ENCODE assay signal across 7 mouse cellular contexts in genomic region chr10:59949783-59950605, GRCm38 (mm10). TPM values are rescaled to one million over a fixed set of nuclear protein-coding genes. Genes with fewer than 3 reads are reported as not detected.
DNase-seq lines count a peak whose midpoint lies in the region; ATAC-seq lines count a peak whose summit lies in the region.

No protein-coding gene starts in this region.

- no peak for ATAC-seq in embryonic facial prominence, embryonic 15.5 days (ENCODE audit: insufficient number of reproducible peaks, low FRiP score, low TSS enrichment, low read depth)
- no peak for ATAC-seq in intestine, embryonic 15.5 days
- ATAC-seq in neural tube, embryonic 12.5 days (ENCODE audit: low FRiP score, low read depth) = no peak

- H3K4me2 ChIP-seq in embryonic facial prominence, embryonic 15.5 days (replicated peaks) = peak overlapping the region; percentile 88
- H3K4me2 ChIP-seq in intestine, embryonic 15.5 days (replicated peaks) = peak overlapping the region; percentile 84
- peak overlapping the region; percentile 90 for H3K4me2 ChIP-seq in neural tube, embryonic 12.5 days (replicated peaks)

- 27% methylated on average over 15 of the region's 15 CpGs for WGBS in embryonic facial prominence, embryonic 15.5 days
- 35% methylated on average over 15 of the region's 15 CpGs for WGBS in intestine, embryonic 15.5 days
- 44% methylated on average over 15 of the region's 15 CpGs for WGBS in neural tube, embryonic 12.5 days

- peak overlapping the region; percentile 97 for H3K27ac ChIP-seq in embryonic facial prominence, embryonic 15.5 days (replicated peaks)
- peak overlapping the region; percentile 88 for H3K27ac ChIP-seq in intestine, embryonic 15.5 days
- peak overlapping the region; percentile 16; the same call in 1 of the 2 replicates for H3K27ac ChIP-seq in neural tube, embryonic 12.5 days

- intact Hi-C loops in left cerebral cortex, postnatal 4 days (cut with DNase I) = loop anchor here (5.0 kb wide), 1 partner anchor 53 kb away; no protein-coding TSS in a partner anchor
- intact Hi-C loops in left cerebral cortex, postnatal 14 days (cut with DNase I) = loop anchor here (1.0 kb wide), 1 partner anchor 56 kb away; no protein-coding TSS in a partner anchor

- peak overlapping the region; percentile 94 for H3K9ac ChIP-seq in embryonic facial prominence, embryonic 15.5 days
- peak overlapping the region; percentile 95 for H3K9ac ChIP-seq in intestine, embryonic 15.5 days
- peak overlapping the region; percentile 95 for H3K9ac ChIP-seq in neural tube, embryonic 12.5 days

- peak overlapping the region; percentile 90 for H3K4me3 ChIP-seq in embryonic facial prominence, embryonic 15.5 days (replicated peaks)
- H3K4me3 ChIP-seq in intestine, embryonic 15.5 days (replicated peaks) = peak overlapping the region; percentile 74
- peak overlapping the region; percentile 91 for H3K4me3 ChIP-seq in neural tube, embryonic 12.5 days

- no peaks in the 10 kb centered on the region for H3K27me3 ChIP-seq in embryonic facial prominence, embryonic 15.5 days
- no peaks in the 10 kb centered on the region for H3K27me3 ChIP-seq in intestine, embryonic 15.5 days (replicated peaks)
- no peaks in the 10 kb centered on the region for H3K27me3 ChIP-seq in neural tube, embryonic 12.5 days (replicated peaks)

- H3K36me3 ChIP-seq in embryonic facial prominence, embryonic 15.5 days = no peaks in the 10 kb centered on the region
- H3K36me3 ChIP-seq in intestine, embryonic 15.5 days = no peaks in the 10 kb centered on the region
- H3K36me3 ChIP-seq in neural tube, embryonic 12.5 days = peaks cover 3% of the 10 kb centered on the region; the same call in 1 of the 2 replicates

- H3K9me3 ChIP-seq in embryonic facial prominence, embryonic 15.5 days (replicated peaks) = no peaks in the 10 kb centered on the region
- no peaks in the 10 kb centered on the region for H3K9me3 ChIP-seq in intestine, embryonic 15.5 days
- H3K9me3 ChIP-seq in neural tube, embryonic 12.5 days = no peaks in the 10 kb centered on the region

- peak; percentile 37 for DNase-seq in left cerebral cortex, postnatal 4 days
- no peak for DNase-seq in left cerebral cortex, postnatal 14 days (ENCODE audit: low spot score in 2 of 2)
- no peak for DNase-seq in ovary, adult 18-20 months (ENCODE audit: low spot score)
- DNase-seq in layer of hippocampus, postnatal 10 days (ENCODE audit: low spot score in 2 of 2) = no peak

- H3K4me1 ChIP-seq in embryonic facial prominence, embryonic 15.5 days = peaks cover 44% of the 10 kb centered on the region
- peaks cover 32% of the 10 kb centered on the region for H3K4me1 ChIP-seq in intestine, embryonic 15.5 days (replicated peaks)
- H3K4me1 ChIP-seq in neural tube, embryonic 12.5 days = peaks cover 29% of the 10 kb centered on the region

RNA-seq across cellular contexts. Expression of gene Ddit4, which starts 1.6 kb away (rescaled TPM):
- 10 to 100 TPM; 50.6 to 52.2 TPM for total RNA-seq in left cerebral cortex, postnatal 4 days (2021)
- 10 to 100 TPM; 52.5 to 76.3 TPM for total RNA-seq in left cerebral cortex, postnatal 14 days (2021)
- 83.3 and 89.1 TPM in 2 replicates for polyA plus RNA-seq in embryonic facial prominence, embryonic 15.5 days (2015; fragmentation: Nextera tagmentation; extraction: Ambion mirVana)
- 35.4 and 35.7 TPM in 2 replicates for polyA plus RNA-seq in intestine, embryonic 15.5 days (2015; fragmentation: Nextera tagmentation; extraction: Ambion mirVana)
- polyA plus RNA-seq in neural tube, embryonic 12.5 days (2016; fragmentation: Nextera tagmentation; extraction: Ambion mirVana) = 75.7 and 78.9 TPM in 2 replicates
- total RNA-seq in layer of hippocampus, postnatal 10 days (2021) = 10 to 100 TPM; 73.6 to 94.2 TPM

RNA-seq across cellular contexts. Expression of gene Ascc1, which starts 52.6 kb away (rescaled TPM):
- total RNA-seq in left cerebral cortex, postnatal 4 days (2021) = 10 to 100 TPM; 25.8 to 27.1 TPM
- 10 to 100 TPM; 18.1 to 19.4 TPM for total RNA-seq in left cerebral cortex, postnatal 14 days (2021)
- polyA plus RNA-seq in embryonic facial prominence, embryonic 15.5 days (2015; fragmentation: Nextera tagmentation; extraction: Ambion mirVana) = 44.1 and 47.8 TPM in 2 replicates
- polyA plus RNA-seq in intestine, embryonic 15.5 days (2015; fragmentation: Nextera tagmentation; extraction: Ambion mirVana) = 45.2 and 45.3 TPM in 2 replicates
- 36.8 and 37.0 TPM in 2 replicates for polyA plus RNA-seq in neural tube, embryonic 12.5 days (2016; fragmentation: Nextera tagmentation; extraction: Ambion mirVana)
- total RNA-seq in layer of hippocampus, postnatal 10 days (2021) = 10 to 100 TPM; 19.2 to 19.9 TPM

RNA-seq across cellular contexts. Expression of gene Anapc16, which starts 52.9 kb away (rescaled TPM):
- 10 to 100 TPM; 60.2 to 60.8 TPM for total RNA-seq in left cerebral cortex, postnatal 4 days (2021)
- 10 to 100 TPM; 60.8 to 67.3 TPM for total RNA-seq in left cerebral cortex, postnatal 14 days (2021)
- 107 and 113 TPM in 2 replicates for polyA plus RNA-seq in embryonic facial prominence, embryonic 15.5 days (2015; fragmentation: Nextera tagmentation; extraction: Ambion mirVana)
- 99.9 and 101 TPM in 2 replicates for polyA plus RNA-seq in intestine, embryonic 15.5 days (2015; fragmentation: Nextera tagmentation; extraction: Ambion mirVana)
- 116 and 122 TPM in 2 replicates for polyA plus RNA-seq in neural tube, embryonic 12.5 days (2016; fragmentation: Nextera tagmentation; extraction: Ambion mirVana)
- total RNA-seq in layer of hippocampus, postnatal 10 days (2021) = 10 to 100 TPM; 66.0 to 72.3 TPM

Comparison
In these comparisons a context has a peak if more than half of its experiments do, and no peak if none do; other contexts are left out.
1. H3K27ac ChIP-seq: peak in every context shown above with its lines; median percentile 97 in embryonic facial prominence, embryonic 15.5 days; 88 in intestine, embryonic 15.5 days; 16 in neural tube, embryonic 12.5 days.